Mouse (Mus musculus) naive thymus-derived CD4-positive, alpha-beta T cell, adult 2 months (primary cell): ENCODE measurements around the gene Gm20826.
"Not testable (repeated sequence)": the region's sequence is repeated elsewhere in the genome, so short reads cannot be mapped to it uniquely, and the experiment has no call there.

Experiments used
- DNase-seq: peaks from one replicate; pipeline ENCODE4 v3.0.0-alpha.2; 2011; ENCODE audit warnings: low read depth

Gm20826 gene

DNA sequence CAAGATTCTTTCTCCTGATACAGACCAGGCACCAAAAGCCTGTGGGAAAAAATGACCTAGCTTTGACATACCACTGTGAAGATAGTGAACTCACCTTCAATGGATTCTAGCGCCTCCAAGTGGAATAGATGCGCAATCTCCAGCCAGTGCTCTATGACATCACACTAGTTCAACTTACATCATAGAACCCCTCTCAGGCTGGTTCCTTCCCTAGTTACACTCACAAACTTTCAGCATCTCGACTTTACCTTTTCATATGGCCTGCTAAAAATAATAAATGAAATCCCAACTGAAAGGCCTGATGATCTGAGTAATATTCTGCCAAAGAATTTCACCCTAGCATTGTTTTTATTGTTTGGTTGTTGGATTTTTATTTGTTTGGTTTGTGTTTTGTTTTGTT, at the start of gene Gm20826:
Gene Gm20826, minus strand, starts transcription at position 101 of the 400 bp plus-strand sequence.
- DNase-seq, result not testable (repeated sequence)
